Mouse (Mus musculus) lung, embryonic 15.5 days (tissue): Measurements from ENCODE around the gene Zdhhc18. TPM values are rescaled to one million over a fixed set of nuclear protein-coding genes. Genes with fewer than 3 reads are reported as not detected.

Experiments
- ATAC-seq: fragments of 200-750 bp; cut with Nextera tagmentation; 2 replicates; pipeline ENCODE4 v1.8.0; 2017; ENCODE audit warnings: moderate number of reproducible peaks, borderline replicate concordance; ENCODE audit not compliant: low FRiP score, low TSS enrichment; ENCODE audit errors: extremely low read depth
- H3K27ac ChIP-seq: fragments of 300-500 bp; sonication (generic); 2 replicates; pipeline ENCODE4 v1.5.1; 2015; ENCODE audit warnings: moderate library complexity, mild to moderate bottlenecking, inconsistent platforms
- H3K27me3 ChIP-seq: fragments of 300-500 bp; sonication (generic); 2 replicates; pipeline ENCODE4 v1.6.1; 2015; ENCODE audit warnings: inconsistent platforms
- H3K36me3 ChIP-seq: fragments of 300-500 bp; sonication (generic); 2 replicates; pipeline ENCODE4 v1.6.1; 2015; ENCODE audit warnings: inconsistent platforms
- H3K4me1 ChIP-seq: fragments of 300-500 bp; sonication (generic); 2 replicates; pipeline ENCODE4 v1.6.1; 2015; ENCODE audit warnings: inconsistent platforms
- H3K4me2 ChIP-seq: fragments of 300-500 bp; sonication (generic); 2 replicates; pipeline ENCODE4 v1.6.1; 2015; ENCODE audit warnings: inconsistent platforms, mild to moderate bottlenecking, moderate library complexity
- H3K4me3 ChIP-seq: fragments of 300-500 bp; sonication (generic); 2 replicates; pipeline ENCODE4 v1.5.1; 2015; ENCODE audit warnings: mild to moderate bottlenecking, inconsistent platforms
- H3K9ac ChIP-seq: fragments of 300-500 bp; sonication (generic); 2 replicates; pipeline ENCODE4 v1.6.1; 2015; ENCODE audit warnings: inconsistent platforms
- H3K9me3 ChIP-seq: fragments of 300-500 bp; sonication (generic); 2 replicates; pipeline ENCODE4 v1.6.1; 2016; ENCODE audit warnings: inconsistent platforms
- WGBS: fragments of 180-500 bp; shearing (Covaris S2); methylation state at CpG from one replicate; pipeline ENCODE4 v1.1.7; 2015; 5-methylcytosine and 5-hydroxymethylcytosine counted together
- polyA plus RNA-seq: library from polyadenylated mRNA; unstranded; fragments of >200 nt; fragmentation: Nextera tagmentation; extraction: Ambion mirVana; gene quantifications from 2 replicates; pipeline ENCODE4 v1.2.1, GENCODE M21; 2015

Zdhhc18 gene
- polyA plus RNA-seq, 1 experiment from 2014 or later: 6.2 TPM

GRCm38 (mm10) chr4:133599116-133599515 is 50.8 kb downstream of the Zdhhc18 start:
- H3K27ac ChIP-seq: peak overlapping the region; percentile 65
- H3K36me3 ChIP-seq: peaks cover 4% of the 10 kb centered on the region; the same call in 1 of the 2 replicates
- H3K4me3 ChIP-seq: peak overlapping the region; percentile 45
- H3K4me2 ChIP-seq: peak overlapping the region; percentile 76
- H3K4me1 ChIP-seq: peaks cover 26% of the 10 kb centered on the region
- H3K9ac ChIP-seq: peak overlapping the region; percentile 36
- 14% methylated on average over 7 of the region's 7 CpGs for WGBS
- no peaks in the 10 kb centered on the region for H3K9me3 ChIP-seq
- peaks cover 33% of the 10 kb centered on the region for H3K27me3 ChIP-seq
- ATAC-seq: no peak

GRCm38 (mm10) chr4:133598616-133599015 is 51.3 kb downstream of the Zdhhc18 start:
- peak overlapping the region; percentile 45; the same call in 1 of the 2 replicates for H3K4me3 ChIP-seq
- H3K4me2 ChIP-seq: peak overlapping the region; percentile 76; the same call in 1 of the 2 replicates
- H3K4me1 ChIP-seq: peaks cover 26% of the 10 kb centered on the region
- no peaks in the 10 kb centered on the region; the same call in 1 of the 2 replicates for H3K36me3 ChIP-seq
- H3K9ac ChIP-seq: no peak overlapping the region
- 21% methylated on average over 4 of the region's 4 CpGs for WGBS
- no peak for ATAC-seq
- no peaks in the 10 kb centered on the region for H3K9me3 ChIP-seq
- H3K27me3 ChIP-seq: peaks cover 33% of the 10 kb centered on the region
- peak overlapping the region; percentile 65 for H3K27ac ChIP-seq

DNA sequence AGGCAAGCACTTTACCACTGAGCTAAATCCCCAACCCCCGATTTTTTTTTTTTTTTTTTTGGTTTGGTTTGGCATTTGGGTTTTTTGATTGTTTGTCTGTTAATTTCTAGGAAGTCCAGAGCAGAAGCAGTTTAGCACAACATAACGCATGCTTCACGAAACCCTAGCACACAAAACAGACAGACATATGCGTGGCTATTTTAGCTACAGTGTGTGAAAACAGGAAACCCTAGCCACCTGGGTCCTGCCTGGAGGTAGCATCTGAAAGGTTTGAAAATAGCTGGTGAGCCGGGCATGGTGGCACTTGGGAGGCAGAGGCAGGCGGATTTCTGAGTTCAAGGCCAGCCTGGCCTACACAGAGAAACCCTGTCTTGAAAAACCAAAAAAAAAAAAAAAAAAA is 53.9 kb downstream of the Zdhhc18 start:
- no peak for ATAC-seq
- H3K4me2 ChIP-seq: no peak overlapping the region
- peaks cover 19% of the 10 kb centered on the region for H3K4me1 ChIP-seq
- H3K9ac ChIP-seq: no peak overlapping the region
- H3K9me3 ChIP-seq: no peaks in the 10 kb centered on the region
- 73% methylated on average over 6 of the region's 6 CpGs for WGBS
- no peak overlapping the region for H3K4me3 ChIP-seq
- peaks cover 15% of the 10 kb centered on the region for H3K27me3 ChIP-seq
- peaks cover 12% of the 10 kb centered on the region for H3K36me3 ChIP-seq
- H3K27ac ChIP-seq: no peak overlapping the region

DNA sequence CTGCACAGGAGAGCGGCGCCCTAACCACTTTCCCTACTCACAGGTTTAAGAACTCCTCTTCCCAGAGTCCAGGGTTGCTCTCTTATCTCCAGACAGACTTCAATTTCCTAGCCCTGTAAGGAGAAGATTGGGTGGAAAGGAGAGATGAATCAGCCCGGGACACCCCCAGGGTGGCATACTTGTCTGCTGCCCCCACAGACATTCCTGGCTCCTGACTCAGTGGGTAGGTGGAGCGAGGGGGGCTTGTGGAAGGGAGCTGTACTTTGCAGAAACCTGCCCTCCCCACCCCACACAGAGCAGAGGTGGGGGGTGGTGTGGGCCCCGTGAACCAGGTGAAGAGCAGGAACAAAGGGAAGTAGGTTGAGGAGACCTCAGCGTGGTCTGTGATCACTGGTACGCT is 54.4 kb downstream of the Zdhhc18 start:
- Histone ChIP-seq H3K4me2 (no peak overlapping the region), H3K9ac (no peak overlapping the region)
- 49% methylated on average over 7 of the region's 7 CpGs for WGBS

DNA sequence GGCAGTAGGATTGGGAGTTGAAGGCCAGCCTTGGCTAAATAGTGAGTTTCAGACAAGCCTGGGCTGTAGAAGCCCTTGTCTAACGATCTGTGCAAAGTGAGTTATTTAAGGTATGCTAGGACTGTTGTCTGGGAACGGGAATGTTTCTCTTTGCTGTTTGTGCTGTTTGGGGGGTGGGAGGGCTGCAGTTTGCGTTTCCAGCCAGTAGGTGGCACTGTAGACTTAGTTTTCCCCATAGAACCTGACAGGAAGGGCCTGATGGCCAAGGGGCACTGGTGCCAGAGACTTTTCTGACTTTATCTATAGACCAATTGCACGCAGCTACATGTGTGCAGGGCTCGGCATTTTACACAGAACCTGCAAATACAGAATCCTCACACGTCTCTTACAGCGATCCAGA is 57.4 kb downstream of the Zdhhc18 start:
- Histone ChIP-seq H3K9ac (no peak overlapping the region), H3K4me2 (no peak overlapping the region), H3K36me3 (peaks cover 38% of the 10 kb centered on the region), H3K4me1 (no peaks in the 10 kb centered on the region), H3K4me3 (no peak overlapping the region), H3K27me3 (no peaks in the 10 kb centered on the region), H3K27ac (0 out of 2 replicates have a peak overlapping the region, but pooled peaks have one; percentile 5), H3K9me3 (no peaks in the 10 kb centered on the region)
- WGBS: 27% methylated on average over 7 of the region's 7 CpGs
- no peak; the same call in 1 of the 2 replicates for ATAC-seq

More for the DNA sequence above, 54.4 kb downstream of the Zdhhc18 start:
- peaks cover 17% of the 10 kb centered on the region for H3K36me3 ChIP-seq
- no peak for ATAC-seq
- peaks cover 13% of the 10 kb centered on the region for H3K27me3 ChIP-seq
- no peaks in the 10 kb centered on the region for H3K9me3 ChIP-seq
- H3K4me1 ChIP-seq: peaks cover 19% of the 10 kb centered on the region
- H3K27ac ChIP-seq: no peak overlapping the region
- no peak overlapping the region for H3K4me3 ChIP-seq

DNA sequence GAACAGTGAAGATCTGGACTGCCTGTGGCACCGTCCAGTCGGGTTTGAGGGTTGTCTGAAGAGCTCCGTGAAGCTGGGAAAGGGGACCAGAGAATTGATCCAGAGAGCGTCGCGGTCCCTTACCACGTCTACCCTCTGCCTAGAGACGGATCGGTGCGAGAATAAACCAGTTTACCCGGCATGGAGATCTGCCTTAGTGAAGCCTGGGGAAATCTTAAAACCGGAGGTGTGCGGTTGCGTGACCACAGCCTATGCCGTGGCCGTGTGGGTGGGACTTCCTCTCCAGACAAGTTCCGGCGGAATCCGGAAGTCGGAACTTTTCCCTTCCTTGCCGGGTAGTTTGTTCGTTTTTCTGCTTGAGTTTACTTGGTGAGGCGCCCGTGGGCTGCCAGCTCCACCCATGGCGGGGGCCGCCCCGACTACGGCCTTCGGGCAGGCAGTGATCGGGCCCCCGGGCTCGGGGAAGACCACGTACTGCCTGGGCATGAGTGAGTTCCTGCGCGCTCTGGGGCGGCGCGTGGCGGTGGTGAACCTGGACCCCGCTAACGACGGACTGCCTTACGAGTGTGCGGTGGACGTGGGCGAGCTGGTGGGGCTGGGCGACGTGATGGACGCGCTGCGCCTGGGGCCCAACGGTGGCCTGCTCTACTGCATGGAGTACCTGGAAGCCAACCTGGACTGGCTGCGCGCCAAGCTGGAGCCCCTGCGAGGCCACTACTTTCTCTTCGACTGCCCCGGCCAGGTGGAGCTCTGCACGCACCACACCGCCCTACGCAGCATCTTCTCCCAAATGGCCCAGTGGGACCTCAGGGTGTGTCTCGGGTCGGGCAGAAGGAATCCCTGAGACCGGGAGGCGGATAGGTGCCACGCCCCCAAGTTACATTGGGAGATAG is 65.6 kb downstream of the Zdhhc18 start, which contains the start of gene Gpn2:
Gene Gpn2 (plus strand): TSS at position 304 of the 893 bp plus-strand sequence.
- Histone ChIP-seq H3K4me3 (peak within 1 kb of the TSS; percentile 88), H3K36me3 (peaks cover 47% of the 10 kb centered on the region), H3K27ac (peak within 1 kb of the TSS; percentile 63), H3K4me2 (peak within 1 kb of the TSS; percentile 94), H3K9ac (peak within 1 kb of the TSS; percentile 81), H3K4me1 (peaks cover 13% of the 10 kb centered on the region), H3K9me3 (no peaks in the 10 kb centered on the region), H3K27me3 (no peaks in the 10 kb centered on the region)
- ATAC-seq: peak; percentile 81; the same call in 1 of the 2 replicates
- under 1% methylated on average over 63 of the region's 65 CpGs for WGBS

- peaks cover 13% of the 10 kb centered on the region for H3K4me1 ChIP-seq
- H3K36me3 ChIP-seq: peaks cover 49% of the 10 kb centered on the region
- ATAC-seq: peak; percentile 47; the same call in 1 of the 2 replicates
- H3K4me2 ChIP-seq: peak overlapping the region; percentile 94
- 58% methylated on average over 6 of the region's 6 CpGs for WGBS
- H3K27ac ChIP-seq: peak overlapping the region; percentile 63
- H3K27me3 ChIP-seq: no peaks in the 10 kb centered on the region
- peak overlapping the region; percentile 81 for H3K9ac ChIP-seq
- H3K4me3 ChIP-seq: peak overlapping the region; percentile 88
- H3K9me3 ChIP-seq: no peaks in the 10 kb centered on the region
Observed at GRCm38 (mm10) chr4:133583690-133584058, 66.3 kb downstream of the Zdhhc18 start.

DNA sequence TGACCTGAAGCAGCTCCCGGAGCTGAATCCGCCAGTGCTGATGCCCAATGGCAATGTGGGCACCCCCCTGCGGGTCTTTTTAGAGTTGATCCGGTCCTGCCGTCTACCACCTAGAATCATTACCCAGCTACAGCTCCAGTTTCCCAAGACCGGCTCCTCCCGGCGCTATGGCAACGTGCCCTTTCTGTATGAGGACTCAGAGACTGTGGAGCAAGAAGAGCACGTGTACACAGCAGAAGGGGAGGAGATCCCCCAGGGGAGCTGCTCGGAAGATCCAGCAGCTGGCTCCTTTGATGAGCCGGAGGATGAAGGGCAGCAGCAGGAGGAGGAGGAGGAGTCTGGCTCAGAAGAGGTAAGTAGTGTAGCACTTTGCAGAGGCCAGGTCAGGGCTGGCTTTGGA is 72.0 kb downstream of the Zdhhc18 start:
- peaks cover 38% of the 10 kb centered on the region for H3K36me3 ChIP-seq

DNA sequence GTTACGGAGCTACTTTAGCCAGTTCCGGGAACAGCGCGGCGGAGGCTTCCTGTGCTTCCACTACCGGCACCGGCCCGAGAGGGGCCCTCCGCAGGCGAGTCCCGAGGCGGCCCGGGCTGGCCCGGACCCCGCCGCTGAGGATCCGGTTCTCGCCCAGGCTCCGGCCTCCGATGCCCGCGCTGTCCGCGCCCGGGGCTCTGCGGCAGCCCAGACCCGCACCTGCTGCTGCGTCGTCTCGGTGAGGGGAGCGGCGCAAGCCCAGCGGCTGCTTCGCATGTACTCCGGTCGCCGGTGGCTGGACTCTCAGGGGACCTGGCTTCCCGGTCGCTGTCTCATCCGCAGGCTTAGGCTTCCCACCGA is 75.1 kb downstream of the Zdhhc18 start:
- H3K9ac ChIP-seq: peak overlapping the region; percentile 70
- ATAC-seq: no peak
- peak overlapping the region; percentile 82; the same call in 1 of the 2 replicates for H3K27ac ChIP-seq
- peaks cover 18% of the 10 kb centered on the region; the same call in 1 of the 2 replicates for H3K36me3 ChIP-seq
- no peaks in the 10 kb centered on the region for H3K27me3 ChIP-seq
- H3K4me1 ChIP-seq: peaks cover 16% of the 10 kb centered on the region
- H3K4me2 ChIP-seq: peak overlapping the region; percentile 91
- peak overlapping the region; percentile 76 for H3K4me3 ChIP-seq
- under 1% methylated on average over 41 of the region's 41 CpGs for WGBS
- no peaks in the 10 kb centered on the region for H3K9me3 ChIP-seq

More for the DNA sequence above, 72.0 kb downstream of the Zdhhc18 start:
- WGBS: 74% methylated on average over 12 of the region's 12 CpGs
- H3K4me1 ChIP-seq: peaks cover 16% of the 10 kb centered on the region
- no peaks in the 10 kb centered on the region for H3K27me3 ChIP-seq
- no peak for ATAC-seq
- H3K9me3 ChIP-seq: no peaks in the 10 kb centered on the region
- H3K4me2 ChIP-seq: no peak overlapping the region
- no peak overlapping the region for H3K9ac ChIP-seq
- H3K4me3 ChIP-seq: no peak overlapping the region
- no peak overlapping the region for H3K27ac ChIP-seq

DNA sequence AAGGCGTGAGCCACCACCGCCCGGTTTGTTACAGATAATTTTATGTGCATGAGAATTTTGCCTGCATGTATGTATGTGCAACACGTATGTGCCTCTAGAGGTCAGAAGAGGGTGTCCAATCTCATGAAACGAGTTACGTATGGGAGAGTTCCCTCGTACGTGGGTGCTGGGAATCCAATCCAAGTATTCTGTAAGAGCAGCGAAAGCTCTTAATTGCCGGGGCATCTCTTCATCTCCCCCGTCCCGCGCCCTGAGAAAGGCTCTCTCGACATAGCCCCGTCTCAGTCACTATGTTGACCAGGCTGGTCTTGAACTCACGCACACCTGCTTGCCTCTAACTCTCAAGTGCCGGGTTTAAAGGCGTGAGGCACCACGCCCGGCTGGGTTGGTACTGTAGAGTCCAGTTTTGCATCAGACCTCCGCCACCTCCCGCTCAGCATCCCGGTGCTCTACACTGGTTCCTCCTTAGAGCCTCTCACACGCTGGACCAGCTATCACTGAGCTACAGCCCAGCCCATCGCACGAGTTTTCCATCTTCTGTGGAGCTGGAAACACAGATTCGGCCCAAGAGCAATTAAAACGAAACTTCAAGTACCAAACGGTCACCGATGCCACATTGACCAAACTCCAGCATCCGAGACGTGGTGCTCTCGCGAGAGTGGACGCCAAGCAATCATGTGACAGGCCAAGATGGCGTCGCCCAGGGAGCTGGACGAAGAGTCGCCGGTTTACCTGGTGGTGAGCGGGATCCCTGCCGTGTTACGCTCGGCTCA is 75.7 kb downstream of the Zdhhc18 start, which contains the start of gene Gpatch3:
Gene Gpatch3 (plus strand): TSS at position 676 of the 773 bp plus-strand sequence.
- Histone ChIP-seq H3K9ac (peak within 1 kb of the TSS; percentile 70), H3K27ac (peak within 1 kb of the TSS; percentile 82), H3K4me1 (peaks cover 16% of the 10 kb centered on the region), H3K36me3 (peaks cover 14% of the 10 kb centered on the region; the same call in 1 of the 2 replicates), H3K27me3 (no peaks in the 10 kb centered on the region), H3K9me3 (no peaks in the 10 kb centered on the region), H3K4me2 (peak within 1 kb of the TSS; percentile 91), H3K4me3 (peak within 1 kb of the TSS; percentile 76)
- WGBS: 5% methylated on average over 44 of the region's 44 CpGs
- peak; percentile 89 for ATAC-seq

DNA sequence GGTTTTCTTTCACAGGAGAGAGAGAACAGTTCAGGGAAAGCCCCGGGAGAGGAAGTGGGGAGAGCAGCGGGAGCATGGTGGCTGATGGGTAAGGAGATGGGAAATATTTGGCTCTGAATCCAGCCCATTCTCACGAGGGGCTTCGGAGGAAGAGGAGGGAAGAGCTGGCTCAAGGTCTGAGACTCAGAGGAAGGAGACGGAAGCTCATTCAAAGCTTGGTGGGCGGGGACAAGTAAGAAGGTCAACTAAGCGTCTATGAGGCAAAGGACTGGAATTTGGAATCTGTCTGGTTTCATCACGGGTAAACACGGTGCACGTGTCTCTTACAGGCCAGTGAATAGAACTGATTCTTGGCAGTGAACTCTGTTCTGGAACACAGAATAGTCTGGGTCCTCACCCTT is 79.9 kb downstream of the Zdhhc18 start:
- Histone ChIP-seq H3K4me3 (no peak overlapping the region), H3K27ac (no peak overlapping the region), H3K36me3 (no peaks in the 10 kb centered on the region), H3K27me3 (no peaks in the 10 kb centered on the region), H3K4me1 (peaks cover 6% of the 10 kb centered on the region), H3K9ac (no peak overlapping the region), H3K9me3 (no peaks in the 10 kb centered on the region), H3K4me2 (no peak overlapping the region)
- ATAC-seq: no peak
- 50% methylated on average over 10 of the region's 10 CpGs for WGBS
